Mouse (Mus musculus): Measurements from ENCODE around the gene Cyp2a12.
"Not testable (repeated sequence)": the region's sequence is repeated elsewhere in the genome, so short reads cannot be mapped to it uniquely, and the experiment has no call there.

Cyp2a12 gene

DNA sequence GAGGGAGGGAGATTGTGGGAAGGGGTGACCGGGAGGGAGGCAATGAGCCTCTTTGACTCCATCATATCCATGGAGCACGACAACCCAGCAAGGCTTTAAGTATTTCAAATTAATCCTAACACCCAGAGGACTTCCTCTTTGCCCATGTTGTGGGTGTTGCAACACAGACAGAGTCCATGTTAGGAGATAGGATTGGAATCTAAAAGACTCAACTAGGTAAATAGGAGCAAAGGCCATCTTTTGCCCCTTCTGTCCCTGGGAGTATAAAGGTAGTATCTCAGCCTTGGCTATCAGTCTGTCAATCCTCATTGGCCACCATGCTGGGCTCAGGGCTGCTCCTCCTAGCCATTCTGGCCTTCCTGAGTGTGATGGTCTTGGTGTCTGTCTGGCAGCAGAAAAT, at the start of gene Cyp2a12:
Gene Cyp2a12 (plus strand): TSS at position 293 of the 400 bp plus-strand sequence.
- DNase-seq (ENCODE audit: low read depth, low spot score) = no peak

DNA sequence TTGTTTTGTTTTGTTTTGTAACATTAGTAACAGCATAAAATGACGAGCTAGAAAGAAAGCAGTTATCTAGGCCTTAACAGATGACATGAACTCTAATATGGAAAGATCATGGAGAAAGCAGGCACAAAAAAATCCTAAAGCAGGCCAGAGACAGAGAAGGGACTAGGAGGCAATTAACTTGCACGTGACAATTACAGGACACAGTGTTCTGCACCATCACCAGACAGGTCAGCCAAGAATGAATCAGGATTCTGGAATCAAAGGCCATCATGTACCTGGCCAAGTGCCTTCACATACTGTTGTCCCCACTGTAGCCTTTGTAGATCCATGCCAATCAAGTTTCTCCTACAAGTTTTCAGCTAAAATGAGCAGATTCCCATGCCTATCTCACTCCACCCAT, 47.4 kb upstream of the Cyp2a12 start:
- not testable (repeated sequence) for DNase-seq (ENCODE audit: low read depth, low spot score)

DNA sequence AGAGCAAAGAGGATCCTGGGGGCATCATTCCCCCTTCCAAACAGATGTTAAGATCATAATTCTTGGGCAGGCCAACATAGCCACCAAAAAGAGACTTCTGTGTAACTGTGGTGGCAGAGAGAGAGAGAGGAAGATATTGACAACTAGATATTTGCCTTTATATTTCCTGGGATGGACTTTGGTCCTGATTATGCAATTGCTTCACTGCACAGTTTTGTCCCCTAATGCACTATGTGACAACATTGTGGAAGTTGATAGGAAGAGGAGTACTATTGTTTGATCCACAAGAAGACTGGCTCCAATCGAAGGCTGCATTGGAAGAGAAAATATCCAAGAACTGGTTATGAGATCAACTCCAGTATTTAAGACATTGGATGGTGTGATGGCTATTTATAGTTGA, 46.9 kb upstream of the Cyp2a12 start:
- DNase-seq (ENCODE audit: low read depth, low spot score) = not testable (repeated sequence)

DNA sequence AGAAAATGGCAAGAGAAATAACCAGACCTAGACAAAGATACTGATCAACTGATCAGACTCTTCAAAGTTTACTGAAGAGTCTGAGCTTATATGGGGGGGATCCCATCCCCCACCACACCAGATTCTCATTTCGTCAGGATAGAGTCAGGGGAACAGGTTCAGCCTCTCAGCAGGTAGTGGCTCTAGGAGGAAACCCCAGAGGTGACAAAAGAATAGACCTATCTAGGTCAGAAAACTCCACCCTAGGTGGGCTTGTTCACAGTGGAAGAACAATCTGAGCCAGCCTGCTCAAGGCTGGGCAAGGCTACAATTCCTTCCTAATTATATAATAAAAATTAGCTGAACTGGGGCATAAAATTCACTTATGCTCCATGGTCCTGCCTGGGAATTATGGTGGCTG, 46.3 kb upstream of the Cyp2a12 start:
- no peak for DNase-seq (ENCODE audit: low read depth, low spot score)

DNA sequence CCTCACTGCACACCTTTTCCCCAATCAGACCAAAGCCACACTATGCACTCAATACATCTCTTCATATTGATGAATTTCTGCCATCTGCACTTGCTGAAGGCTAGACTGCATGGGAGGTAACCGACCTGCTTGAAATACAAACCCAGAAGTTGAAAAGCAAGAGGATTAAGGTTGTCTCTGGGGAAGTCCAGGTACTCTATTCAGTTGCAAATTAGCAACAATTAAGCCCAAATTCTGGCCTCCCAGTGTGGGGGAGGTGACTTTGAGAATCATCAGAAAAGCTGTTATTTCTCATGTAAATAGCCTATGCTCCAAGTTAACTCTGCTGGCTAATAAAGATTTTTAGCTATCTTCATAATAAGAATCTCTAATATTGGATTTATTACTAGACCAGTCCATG, 45.7 kb upstream of the Cyp2a12 start:
- not testable (repeated sequence) for DNase-seq (ENCODE audit: low read depth, low spot score)

DNA sequence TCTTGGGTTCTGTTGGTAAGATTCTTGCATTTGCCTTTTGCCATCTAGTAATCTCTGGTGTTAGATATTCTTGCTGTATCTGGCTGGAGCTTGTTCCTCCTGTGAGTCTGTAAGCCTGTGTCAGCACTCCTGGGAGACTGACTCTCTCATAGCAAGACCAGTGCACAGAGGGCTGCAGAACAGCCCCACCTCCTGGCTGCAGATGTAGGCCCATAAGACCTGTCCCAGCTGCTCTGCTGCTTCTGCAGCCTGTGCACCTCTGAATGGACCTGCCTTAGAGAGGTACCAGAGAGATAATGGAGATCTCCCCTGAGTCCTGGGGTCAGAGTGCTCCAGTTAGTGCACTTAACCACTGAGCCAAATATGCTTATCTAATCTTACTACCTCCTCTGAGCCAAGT, 2.3 kb upstream of the Cyp2a12 start:
- DNase-seq (ENCODE audit: low read depth, low spot score) = not testable (repeated sequence)

DNA sequence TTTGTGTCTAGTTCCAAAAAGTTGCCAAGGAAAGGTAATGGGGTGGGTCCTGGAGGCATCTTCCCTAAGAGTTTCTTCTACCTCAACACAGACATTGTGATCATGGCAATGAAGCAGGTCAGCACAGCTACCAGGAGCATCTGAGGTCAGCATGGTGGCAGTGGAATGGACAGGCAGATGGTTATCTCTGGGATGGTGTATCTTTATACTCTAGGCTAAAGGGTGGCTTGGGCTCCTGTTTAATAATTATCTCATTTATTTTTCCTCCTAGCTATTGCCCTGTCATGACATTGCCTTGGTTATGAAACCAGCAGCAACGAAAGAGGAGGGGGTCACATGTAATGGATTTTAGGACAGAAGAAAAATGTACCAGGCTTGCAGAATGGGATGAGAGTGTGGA, 20.0 kb downstream of the Cyp2a12 start:
- not testable (repeated sequence) for DNase-seq (ENCODE audit: low read depth, low spot score)

DNA sequence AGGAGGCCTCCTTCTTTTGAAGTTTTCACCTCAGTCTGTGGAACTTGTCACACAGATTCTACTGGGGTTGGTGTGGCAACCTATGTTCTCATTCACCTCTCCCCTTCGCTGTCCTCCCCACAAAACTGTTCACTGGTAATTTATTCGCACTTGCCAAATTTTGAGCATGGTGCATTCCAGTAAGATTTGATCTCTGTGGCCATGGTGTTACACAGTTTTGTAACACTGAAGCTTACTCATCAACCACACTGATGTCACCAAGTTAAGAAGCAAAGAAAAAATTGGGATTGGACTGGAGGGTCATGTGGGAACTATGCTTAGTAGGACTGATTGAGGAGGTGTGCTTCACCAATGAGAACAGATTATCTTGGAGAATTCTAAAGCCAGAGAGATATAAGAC, 30.5 kb downstream of the Cyp2a12 start:
- DNase-seq (ENCODE audit: low read depth, low spot score) = not testable (repeated sequence)

DNA sequence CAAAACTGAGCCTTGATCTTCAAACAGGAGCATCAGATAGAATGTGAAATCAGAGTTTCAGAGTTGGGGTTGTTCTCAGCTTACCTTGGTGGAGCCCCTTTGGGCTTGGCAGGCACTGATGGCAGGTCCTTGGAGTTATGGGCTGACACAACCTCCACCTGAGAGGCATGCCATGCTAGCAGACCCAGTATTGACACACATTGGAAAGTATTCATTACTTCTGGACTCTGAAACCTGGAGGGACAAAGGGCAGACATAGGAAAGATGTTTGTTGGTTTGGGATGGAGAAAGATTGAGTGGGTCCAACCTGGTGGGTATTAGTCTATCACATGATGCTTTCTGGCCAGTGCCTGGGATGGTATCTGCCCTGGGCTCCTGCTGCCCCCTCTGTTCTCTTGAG, 31.0 kb downstream of the Cyp2a12 start:
- not testable (repeated sequence) for DNase-seq (ENCODE audit: low read depth, low spot score)

DNA sequence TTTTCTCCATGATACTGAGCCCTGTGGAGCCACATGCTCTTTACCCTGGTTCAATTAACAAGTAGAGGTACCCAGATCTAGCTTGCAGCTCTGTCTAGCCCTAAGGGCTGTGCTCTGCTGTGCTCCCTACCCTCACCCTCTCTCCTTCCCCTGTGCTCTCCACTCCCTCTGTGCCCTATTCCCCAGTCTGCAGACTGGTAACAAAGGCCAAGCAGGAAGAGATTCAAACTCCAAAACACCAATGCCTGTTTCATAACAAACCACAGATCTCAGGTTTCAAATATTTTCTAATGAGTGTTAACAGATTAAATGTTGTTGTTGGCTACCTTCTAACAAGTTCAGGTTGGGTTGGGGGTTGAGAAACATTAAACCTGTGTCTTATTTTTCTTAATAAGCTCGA, 49.8 kb downstream of the Cyp2a12 start:
- DNase-seq (ENCODE audit: low read depth, low spot score) = no peak

DNA sequence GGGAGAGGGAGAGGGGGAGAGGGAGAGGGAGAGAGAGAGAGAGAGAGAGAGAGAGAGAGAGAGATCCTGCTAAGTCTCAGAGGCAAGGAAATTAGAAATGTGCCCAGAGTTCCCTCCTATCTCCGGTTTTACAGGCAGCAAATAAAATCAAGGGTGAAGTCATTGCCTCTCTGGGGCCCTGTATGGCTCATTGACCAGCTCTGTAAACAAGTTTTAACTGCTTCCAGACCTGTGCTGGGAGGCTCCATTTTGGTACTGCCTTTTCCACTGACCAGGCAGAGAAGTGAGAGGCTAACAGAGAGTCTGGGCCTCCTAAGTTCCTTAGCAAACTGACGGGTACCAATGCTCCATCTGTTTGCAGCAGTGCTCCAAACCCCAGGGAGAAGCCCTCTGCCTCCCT, 52.7 kb downstream of the Cyp2a12 start:
- DNase-seq (ENCODE audit: low read depth, low spot score) = peak; percentile 6

All from mesoderm, embryonic 11.5 days (tissue).